Mouse (Mus musculus) embryonic facial prominence, embryonic 10.5 days (tissue): ENCODE data around the gene Caskin2. TPM values are rescaled to one million over a fixed set of nuclear protein-coding genes. Genes with fewer than 3 reads are reported as not detected.

ENCODE experiments used
- DNase-seq: peaks from one replicate; pipeline ENCODE4 v3.0.0-alpha.2; 2017; ENCODE audit warnings: low spot score
- H3K27ac ChIP-seq: fragments of 300-500 bp; sonication (generic); replicated peaks from 2 replicates; pipeline ENCODE4 v1.5.1; 2016; ENCODE audit warnings: mild to moderate bottlenecking
- H3K27me3 ChIP-seq: fragments of 300-500 bp; sonication (generic); replicated peaks from 2 replicates; pipeline ENCODE4 v1.6.1; 2016; ENCODE audit warnings: low read depth, mild to moderate bottlenecking; ENCODE audit not compliant: poor library complexity, severe bottlenecking
- H3K36me3 ChIP-seq: fragments of 300-500 bp; sonication (generic); replicated peaks from 2 replicates; pipeline ENCODE4 v1.6.1; 2016; ENCODE audit warnings: mild to moderate bottlenecking, moderate library complexity
- H3K4me1 ChIP-seq: fragments of 300-500 bp; sonication (generic); 2 replicates; pipeline ENCODE4 v1.6.1; 2016
- H3K4me3 ChIP-seq: fragments of 300-500 bp; sonication (generic); 2 replicates; pipeline ENCODE4 v1.5.1; 2016; ENCODE audit warnings: mild to moderate bottlenecking, moderate library complexity
- H3K9me3 ChIP-seq: fragments of 300-500 bp; sonication (generic); 2 replicates; pipeline ENCODE4 v1.6.1; 2016; ENCODE audit warnings: mild to moderate bottlenecking
- WGBS: fragments of 180-500 bp; shearing (Covaris S2); methylation state at CpG from one replicate; pipeline ENCODE4 v1.1.7; 2016; 5-methylcytosine and 5-hydroxymethylcytosine counted together
- polyA plus RNA-seq: library from polyadenylated mRNA; unstranded; fragments of >200 nt; fragmentation: Nextera tagmentation; extraction: Ambion mirVana; gene quantifications from 2 replicates; pipeline ENCODE4 v1.2.1, GENCODE M21; 2016

Caskin2 gene
- polyA plus RNA-seq, 1 experiment from 2014 or later = 20.3 TPM

DNA sequence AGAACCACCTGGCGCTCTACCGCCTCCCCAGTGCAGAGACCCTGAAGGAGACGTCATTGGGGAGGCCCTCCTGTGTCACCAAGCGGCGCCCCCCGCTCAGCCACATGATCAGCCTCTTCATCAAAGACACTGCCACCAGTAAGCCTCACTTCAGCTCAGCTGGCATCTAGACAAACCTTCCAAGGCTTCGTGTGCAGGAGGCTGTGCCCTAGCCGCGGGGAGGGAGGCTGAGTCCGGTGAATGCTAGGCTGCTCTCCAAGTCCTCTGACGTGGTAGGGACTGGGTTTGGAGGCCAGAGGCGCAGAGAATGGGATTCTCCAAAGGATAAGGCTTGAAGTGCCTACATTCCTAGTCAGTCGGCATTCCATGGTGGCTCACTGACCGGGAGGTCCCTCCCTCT is 21.1 kb downstream of the Caskin2 start:
- H3K36me3 ChIP-seq = peaks cover 99% of the 10 kb centered on the region
- H3K4me3 ChIP-seq = no peak overlapping the region
- H3K4me1 ChIP-seq = 0 out of 2 replicates have a peak, but pooled peaks cover 4% of the 10 kb centered on the region
- no peaks in the 10 kb centered on the region for H3K9me3 ChIP-seq
- DNase-seq = no peak
- no peak overlapping the region for H3K27ac ChIP-seq
- WGBS = 89% methylated on average over 14 of the region's 14 CpGs
- no peaks in the 10 kb centered on the region for H3K27me3 ChIP-seq

DNA sequence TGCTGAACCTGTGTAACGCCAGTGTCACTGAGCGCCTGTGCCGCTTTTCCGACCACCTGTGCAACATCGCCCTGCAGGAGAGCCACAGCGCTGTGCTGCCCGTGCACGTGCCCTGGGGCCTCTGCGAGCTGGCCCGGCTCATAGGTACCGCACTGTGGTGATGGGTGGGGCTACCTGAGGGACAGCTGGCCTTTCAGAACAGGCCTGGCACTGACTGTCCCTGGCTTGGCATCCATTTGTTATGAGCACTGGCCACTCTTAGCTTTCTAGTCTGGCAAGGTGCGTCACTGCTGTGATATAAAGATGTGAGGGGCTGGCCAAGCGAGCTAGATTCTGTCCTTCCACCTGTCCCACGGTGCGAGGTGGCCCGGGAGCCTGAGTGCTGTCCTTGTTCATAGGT is 21.5 kb downstream of the Caskin2 start:
- 96% methylated on average over 16 of the region's 16 CpGs for WGBS
- Histone ChIP-seq H3K4me1 (0 out of 2 replicates have a peak, but pooled peaks cover 4% of the 10 kb centered on the region), H3K4me3 (no peak overlapping the region), H3K9me3 (no peaks in the 10 kb centered on the region), H3K27me3 (no peaks in the 10 kb centered on the region), H3K36me3 (peaks cover 98% of the 10 kb centered on the region), H3K27ac (no peak overlapping the region)
- DNase-seq = no peak

DNA sequence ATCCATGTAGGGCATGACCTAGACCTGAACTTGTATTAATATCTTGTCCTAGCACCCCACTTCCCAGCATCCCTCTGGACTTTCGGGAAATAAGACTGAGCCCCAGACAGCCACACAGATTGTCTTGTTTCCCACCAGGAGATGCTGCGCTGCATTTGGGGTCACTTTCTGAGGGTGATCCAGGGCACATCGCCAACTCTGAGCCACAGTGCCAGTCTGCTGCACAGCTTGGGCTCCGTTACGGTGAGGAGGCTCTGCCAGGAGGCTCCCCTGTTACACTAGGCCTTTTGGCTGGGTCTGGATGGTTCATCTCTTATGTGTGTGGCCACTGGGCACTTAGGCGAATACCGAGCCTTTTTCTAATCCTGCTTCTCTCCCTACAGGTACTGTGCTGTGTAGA is 23.7 kb downstream of the Caskin2 start:
- no peaks in the 10 kb centered on the region for H3K9me3 ChIP-seq
- WGBS = 96% methylated on average over 7 of the region's 7 CpGs
- H3K27ac ChIP-seq = no peak overlapping the region
- no peak overlapping the region for H3K4me3 ChIP-seq
- DNase-seq = no peak
- H3K36me3 ChIP-seq = peaks cover 94% of the 10 kb centered on the region
- H3K27me3 ChIP-seq = no peaks in the 10 kb centered on the region
- peaks cover 16% of the 10 kb centered on the region for H3K4me1 ChIP-seq

DNA sequence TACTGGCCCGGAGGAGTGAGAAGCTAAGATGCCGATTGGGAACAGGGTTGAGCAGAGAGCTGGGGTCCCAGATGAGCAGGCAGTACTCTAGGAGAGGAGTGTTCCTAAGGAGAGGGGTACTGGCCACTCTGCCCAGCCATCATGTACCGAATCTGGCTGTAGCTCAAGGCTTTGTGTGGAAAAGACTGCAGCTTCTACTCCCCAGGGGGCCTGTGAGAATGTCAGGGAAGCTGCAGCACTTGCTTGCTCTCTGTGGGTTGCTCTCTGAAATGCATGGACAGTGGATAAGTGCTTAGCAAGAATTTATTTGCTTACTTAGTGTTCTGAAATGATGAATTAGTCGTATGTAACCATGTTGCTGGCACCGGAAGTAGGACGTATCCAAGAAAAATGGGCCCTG is 27.0 kb downstream of the Caskin2 start:
- no peak overlapping the region for H3K27ac ChIP-seq
- no peaks in the 10 kb centered on the region; the same call in 1 of the 2 replicates for H3K27me3 ChIP-seq
- peaks cover 70% of the 10 kb centered on the region for H3K36me3 ChIP-seq
- H3K4me3 ChIP-seq = no peak overlapping the region
- H3K9me3 ChIP-seq = no peaks in the 10 kb centered on the region
- no peak for DNase-seq
- peaks cover 38% of the 10 kb centered on the region for H3K4me1 ChIP-seq
- 70% methylated on average over 6 of the region's 6 CpGs for WGBS

DNA sequence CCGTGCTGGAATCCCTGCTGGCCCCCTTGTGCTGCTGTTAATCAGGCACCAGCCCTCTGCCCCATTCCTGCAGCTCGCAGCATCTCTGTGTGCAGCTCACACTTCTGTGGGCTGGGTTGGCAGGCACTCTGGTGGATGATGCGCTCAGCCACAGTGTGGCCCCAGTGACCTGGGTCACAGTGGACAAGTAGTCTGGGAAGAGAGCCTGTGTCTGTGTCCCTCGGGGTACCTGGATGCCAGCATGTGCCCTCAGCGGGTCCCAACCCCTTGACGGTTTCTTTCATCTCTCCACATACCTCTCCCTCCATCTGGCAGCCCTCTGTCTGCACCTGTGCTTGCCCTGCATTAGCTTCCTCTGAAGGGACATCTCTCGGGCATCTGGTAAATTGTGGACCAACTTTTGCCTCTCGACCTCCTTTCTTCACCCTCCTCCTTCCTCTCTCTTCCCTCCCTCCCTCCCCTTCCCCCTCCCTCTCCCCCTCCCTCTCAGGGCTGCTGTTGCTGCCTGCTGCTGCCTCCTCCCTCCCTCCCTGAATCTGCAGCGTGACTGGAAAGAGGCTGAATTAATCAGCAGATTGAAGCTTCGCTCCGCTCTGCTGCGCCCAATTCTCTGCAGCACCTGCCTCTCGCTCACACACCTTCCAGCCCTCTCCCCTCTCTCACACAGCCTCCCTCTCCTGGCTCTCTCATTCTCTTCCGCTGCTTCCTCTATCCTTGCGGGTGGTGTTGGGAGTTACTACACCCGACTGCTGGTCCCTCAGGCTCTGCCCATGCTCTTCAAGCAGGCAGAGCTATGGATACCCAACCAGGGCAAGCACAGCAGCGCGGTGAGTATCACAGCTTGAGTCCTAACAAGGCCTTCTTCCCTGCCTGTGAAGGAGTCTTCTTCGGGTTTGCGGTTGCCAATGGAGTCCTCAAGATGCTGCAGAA is 33.0 kb downstream of the Caskin2 start:
- H3K27ac ChIP-seq = peak overlapping the region; percentile 73
- peak overlapping the region; percentile 37 for H3K4me3 ChIP-seq
- peak; percentile 68 for DNase-seq

DNA sequence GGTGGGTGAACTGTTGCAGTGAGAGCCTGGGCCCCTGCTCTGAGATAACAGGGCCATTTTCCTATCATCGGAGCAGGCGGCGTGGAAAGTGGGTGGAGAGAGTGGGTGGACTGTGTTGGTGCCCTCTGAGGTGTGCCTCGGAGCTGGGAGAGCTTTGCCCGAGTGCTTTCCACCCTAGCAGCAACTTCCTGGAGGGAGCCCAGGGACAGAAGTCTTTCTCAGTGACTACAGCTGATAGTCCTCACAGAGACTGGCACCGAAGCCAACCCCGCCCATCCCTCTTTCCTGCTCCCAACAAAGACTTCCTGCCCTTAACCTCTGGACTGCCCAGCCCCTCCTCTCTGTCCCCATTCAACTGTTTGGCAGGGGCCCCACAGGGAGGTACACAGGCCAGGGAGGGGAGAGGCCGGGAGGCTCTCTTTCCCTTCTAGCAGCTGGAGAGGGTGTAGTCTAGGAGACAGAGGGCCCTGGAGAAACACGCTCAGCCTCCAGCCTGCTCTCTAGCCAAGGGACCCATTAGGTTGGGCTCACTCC is 34.3 kb downstream of the Caskin2 start:
- 14% methylated on average over 9 of the region's 9 CpGs for WGBS
- no peaks in the 10 kb centered on the region for H3K9me3 ChIP-seq
- peak; percentile 64 for DNase-seq
- peaks cover 89% of the 10 kb centered on the region for H3K4me1 ChIP-seq
- peaks cover 15% of the 10 kb centered on the region for H3K36me3 ChIP-seq
- H3K27me3 ChIP-seq = no peaks in the 10 kb centered on the region; the same call in 1 of the 2 replicates
- peak overlapping the region; percentile 32 for H3K4me3 ChIP-seq
- peak overlapping the region; percentile 73 for H3K27ac ChIP-seq

More for the DNA sequence above, 33.0 kb downstream of the Caskin2 start:
- Histone ChIP-seq H3K36me3 (peaks cover 18% of the 10 kb centered on the region), H3K4me1 (peaks cover 87% of the 10 kb centered on the region), H3K27me3 (no peaks in the 10 kb centered on the region; the same call in 1 of the 2 replicates), H3K9me3 (no peaks in the 10 kb centered on the region)
- 13% methylated on average over 20 of the region's 20 CpGs for WGBS

DNA sequence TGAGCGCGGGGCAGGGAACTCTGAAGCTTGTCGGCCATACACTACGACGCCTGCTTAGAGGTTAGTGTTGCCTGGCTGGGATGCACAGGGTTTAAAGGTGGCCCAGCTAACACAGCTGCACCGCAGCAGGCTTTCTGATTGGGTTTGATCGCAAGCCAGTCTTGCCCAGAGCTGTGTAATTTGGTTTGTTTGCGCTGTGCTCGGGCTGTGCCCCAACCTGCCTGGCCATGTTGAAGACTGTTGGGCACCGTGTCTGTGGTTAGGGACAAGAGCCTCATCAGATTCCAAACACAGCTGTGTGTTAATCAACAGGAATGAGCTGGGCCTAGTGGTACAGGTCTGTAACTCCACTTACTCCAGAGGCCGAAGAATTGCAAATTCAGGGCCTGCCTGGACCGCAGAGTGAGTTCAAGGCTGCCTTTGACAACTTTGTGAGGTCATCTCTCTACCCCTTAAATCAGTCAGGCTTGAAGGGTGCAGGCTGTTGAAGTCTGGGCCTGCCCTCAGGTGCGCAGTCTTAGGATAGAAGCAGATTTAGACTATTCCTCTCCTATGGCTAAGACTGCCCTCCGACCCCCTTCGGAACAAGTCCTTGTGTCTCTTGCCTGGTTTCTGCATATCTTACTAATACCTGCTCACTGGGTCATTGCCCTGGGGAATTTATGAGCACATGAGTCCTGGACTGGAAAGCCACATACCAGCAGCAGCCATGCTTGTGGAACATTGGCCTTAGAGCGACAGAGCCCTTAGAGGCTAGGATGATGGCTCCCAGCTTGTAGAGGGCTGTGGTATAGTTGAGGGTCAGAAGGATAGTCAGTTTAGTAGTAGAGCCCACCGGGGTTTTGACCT is 35.7 kb downstream of the Caskin2 start:
- no peaks in the 10 kb centered on the region; the same call in 1 of the 2 replicates for H3K27me3 ChIP-seq
- peak overlapping the region; percentile 65 for H3K27ac ChIP-seq
- H3K9me3 ChIP-seq = no peaks in the 10 kb centered on the region
- peaks cover 26% of the 10 kb centered on the region for H3K36me3 ChIP-seq
- peak; percentile 54 for DNase-seq
- H3K4me1 ChIP-seq = peaks cover 80% of the 10 kb centered on the region
- WGBS = 82% methylated on average over 17 of the region's 17 CpGs
- H3K4me3 ChIP-seq = no peak overlapping the region

DNA sequence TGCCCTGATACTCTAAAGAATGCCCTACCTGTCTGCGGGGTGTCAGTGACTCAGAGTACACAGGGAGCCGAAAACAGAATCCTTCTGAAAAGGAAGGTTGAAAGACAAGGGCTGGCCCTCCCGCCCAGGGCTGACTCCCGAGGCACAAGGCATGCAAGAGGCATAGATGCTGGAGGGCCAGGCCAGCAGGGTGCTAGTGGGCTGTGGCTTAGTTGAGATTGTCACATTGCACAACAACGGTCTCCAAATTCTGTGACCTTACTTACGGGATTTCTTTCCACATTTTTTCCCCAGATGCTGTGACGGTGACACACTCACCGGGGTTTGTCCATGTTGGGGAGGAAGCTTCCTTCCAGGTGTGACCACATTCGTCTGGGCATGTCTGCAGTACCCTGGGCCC is 36.5 kb downstream of the Caskin2 start:
- Histone ChIP-seq H3K27me3 (no peaks in the 10 kb centered on the region; the same call in 1 of the 2 replicates), H3K36me3 (peaks cover 27% of the 10 kb centered on the region), H3K4me3 (0 out of 2 replicates have a peak overlapping the region, but pooled peaks have one; percentile 6), H3K27ac (peak overlapping the region; percentile 65), H3K9me3 (no peaks in the 10 kb centered on the region), H3K4me1 (peaks cover 72% of the 10 kb centered on the region)
- DNase-seq = no peak
- 53% methylated on average over 9 of the region's 9 CpGs for WGBS

DNA sequence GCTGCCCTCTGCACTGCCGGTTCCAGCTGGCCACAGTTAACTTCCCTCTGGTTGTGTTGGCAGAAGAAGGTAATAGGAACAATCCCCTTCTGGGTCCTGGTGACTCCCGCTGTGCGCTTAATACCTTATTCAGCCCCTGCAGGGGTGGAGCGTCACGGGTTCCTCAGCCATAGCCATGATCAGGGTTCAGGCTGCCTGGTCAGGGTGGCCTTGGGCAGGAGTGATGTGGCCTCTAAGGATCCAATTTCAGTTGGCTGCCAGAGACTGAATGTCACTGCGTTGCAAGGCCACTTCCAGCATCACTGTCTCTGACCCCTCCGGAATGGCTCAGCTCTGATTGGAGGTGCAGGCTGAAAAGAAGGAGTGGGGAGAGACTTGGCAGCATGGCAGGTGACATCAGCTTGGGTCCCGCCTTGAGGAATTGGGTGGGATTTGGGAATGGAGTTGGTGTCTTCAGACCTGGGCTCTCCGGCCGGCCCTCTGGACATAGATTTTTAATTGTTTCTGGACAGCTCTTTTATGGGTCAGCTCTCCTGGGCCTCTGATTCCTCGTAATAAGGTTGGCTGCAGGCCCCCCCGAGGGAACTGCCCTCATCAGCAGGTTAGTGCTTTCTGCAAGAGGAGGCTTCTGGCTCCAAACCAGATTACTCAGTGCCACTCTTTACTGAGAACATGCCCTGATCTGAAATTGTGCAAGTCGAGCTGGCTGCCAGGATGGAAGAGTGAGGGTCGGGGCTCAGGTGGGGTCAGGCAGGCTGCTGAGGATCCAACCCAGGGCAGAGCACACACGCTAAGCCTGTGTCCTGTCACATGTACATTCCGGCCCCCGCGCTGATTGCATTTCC is 37.4 kb downstream of the Caskin2 start:
- Histone ChIP-seq H3K4me1 (peaks cover 64% of the 10 kb centered on the region), H3K27ac (no peak overlapping the region), H3K27me3 (no peaks in the 10 kb centered on the region), H3K4me3 (peak overlapping the region; percentile 6; the same call in 1 of the 2 replicates), H3K36me3 (peaks cover 22% of the 10 kb centered on the region), H3K9me3 (no peaks in the 10 kb centered on the region)
- no peak for DNase-seq
- WGBS = 34% methylated on average over 18 of the region's 18 CpGs

DNA sequence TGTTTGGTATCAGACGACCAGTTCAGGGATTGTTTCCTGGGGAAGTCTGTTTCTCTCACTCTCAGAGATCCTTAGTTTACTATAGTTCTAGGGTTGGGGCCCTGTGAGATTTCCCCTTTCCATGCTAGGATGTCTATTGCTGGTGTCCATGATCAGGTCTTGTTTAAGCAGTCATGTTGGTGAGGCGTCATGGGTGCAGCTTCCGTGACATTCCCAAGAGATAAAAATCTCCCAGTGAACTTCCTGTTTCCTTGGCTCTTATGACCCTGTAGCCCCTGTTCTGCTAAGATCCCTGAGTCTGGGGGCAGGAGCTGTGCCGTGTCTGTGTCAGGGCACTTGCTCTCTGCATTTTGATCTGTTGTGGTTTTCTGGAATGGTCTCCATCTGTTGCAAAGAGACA is 38.8 kb downstream of the Caskin2 start:
- Histone ChIP-seq H3K4me1 (peaks cover 55% of the 10 kb centered on the region), H3K36me3 (peaks cover 27% of the 10 kb centered on the region), H3K27ac (no peak overlapping the region), H3K27me3 (no peaks in the 10 kb centered on the region), H3K4me3 (no peak overlapping the region), H3K9me3 (no peaks in the 10 kb centered on the region)
- DNase-seq = no peak
- WGBS = 56% methylated on average over 4 of the region's 4 CpGs

DNA sequence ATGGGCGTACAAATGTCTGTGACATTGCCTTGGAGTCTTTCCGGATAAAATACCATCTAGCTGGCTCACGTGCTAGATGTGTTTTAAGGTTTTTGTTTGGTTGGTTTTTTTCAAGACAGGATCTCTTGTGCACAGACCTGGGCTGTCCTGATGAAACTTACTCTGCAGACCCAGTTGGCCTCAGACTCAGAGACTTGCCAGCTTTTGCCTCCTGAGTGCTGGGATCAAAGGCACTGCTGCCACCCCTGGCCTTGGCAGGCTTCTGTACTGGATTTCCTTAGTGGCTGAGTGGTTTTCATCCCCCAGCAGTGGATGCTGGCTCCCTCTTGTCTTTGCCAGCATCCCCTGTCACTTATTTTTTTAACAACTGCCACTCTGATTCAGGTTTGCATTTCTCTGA is 44.5 kb downstream of the Caskin2 start:
- no peak overlapping the region for H3K27ac ChIP-seq
- H3K9me3 ChIP-seq = no peaks in the 10 kb centered on the region
- WGBS = 93% methylated on average over 3 of the region's 3 CpGs
- H3K4me3 ChIP-seq = no peak overlapping the region
- DNase-seq = no peak
- H3K4me1 ChIP-seq = peaks cover 28% of the 10 kb centered on the region
- no peaks in the 10 kb centered on the region for H3K27me3 ChIP-seq
- H3K36me3 ChIP-seq = peaks cover 28% of the 10 kb centered on the region
